Mouse (Mus musculus): ENCODE data around the gene Ahcyl2. TPM values are rescaled to one million over a fixed set of nuclear protein-coding genes. Genes with fewer than 3 reads are reported as not detected.

Gene Ahcyl2
- 21.8 and 25.3 TPM in 2 replicates for polyA plus RNA-seq (2016; fragmentation: Nextera tagmentation; extraction: Ambion mirVana)

- Histone ChIP-seq H3K27ac (peak within 1 kb of the TSS; percentile 93), H3K4me3 (peak within 1 kb of the TSS; percentile 86), H3K27me3 (no peaks in the 10 kb centered on the region), H3K36me3 (no peaks in the 10 kb centered on the region), H3K4me2 (replicated peaks) (peak within 1 kb of the TSS; percentile 57), H3K4me1 (0 out of 2 replicates have a peak, but pooled peaks cover 11% of the 10 kb centered on the region), H3K9me3 (replicated peaks) (no peaks in the 10 kb centered on the region), H3K9ac (peak within 1 kb of the TSS; percentile 84)
- WGBS = under 1% methylated on average over 45 of the region's 61 CpGs
- peak; percentile 99 for ATAC-seq (ENCODE audit: low FRiP score)
These were observed at the start of gene Ahcyl2 for GRCm38 (mm10) chr6:29767813-29768660. Ahcyl2 (plus strand) TSS chr6:29768011.

DNA sequence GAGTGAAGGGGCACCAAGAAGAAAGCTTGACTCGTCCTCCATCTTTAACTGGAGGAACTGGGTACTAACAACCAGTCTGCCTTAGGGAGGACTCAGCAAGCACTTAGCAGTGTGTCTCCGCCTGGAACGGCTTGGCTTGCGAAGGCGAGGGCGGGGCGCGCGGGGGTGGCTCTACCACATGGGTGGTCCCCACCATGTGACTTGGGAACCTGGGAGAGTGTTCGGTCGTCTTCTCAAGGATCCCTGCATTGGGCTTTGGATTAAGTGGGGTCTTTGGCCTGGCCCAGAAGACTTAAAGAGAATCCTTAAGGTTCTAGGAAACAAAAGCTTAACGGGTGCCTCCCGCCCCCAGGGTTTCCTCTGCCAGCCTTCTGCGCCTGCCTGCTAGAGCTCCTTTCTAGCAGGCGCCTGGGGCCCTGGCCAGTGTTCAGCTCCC lies 48.9 kb upstream of the Ahcyl2 start:
- Histone ChIP-seq H3K36me3 (no peaks in the 10 kb centered on the region), H3K4me2 (replicated peaks) (peak overlapping the region; percentile 56), H3K4me1 (peaks cover 21% of the 10 kb centered on the region), H3K27ac (no peak overlapping the region), H3K9me3 (replicated peaks) (no peaks in the 10 kb centered on the region), H3K27me3 (peaks cover 9% of the 10 kb centered on the region; the same call in 1 of the 2 replicates), H3K9ac (peak overlapping the region; percentile 40), H3K4me3 (peak overlapping the region; percentile 29)
- 4% methylated on average over 15 of the region's 15 CpGs for WGBS
- peak; percentile 76 for ATAC-seq (ENCODE audit: low FRiP score)

GRCm38 (mm10) chr6:29721890-29722289 lies 45.9 kb upstream of the Ahcyl2 start:
- no peaks in the 10 kb centered on the region for H3K9me3 ChIP-seq (replicated peaks)
- no peaks in the 10 kb centered on the region for H3K36me3 ChIP-seq
- H3K27me3 ChIP-seq = peaks cover 9% of the 10 kb centered on the region; the same call in 1 of the 2 replicates
- ATAC-seq (ENCODE audit: low FRiP score) = no peak
- no peak overlapping the region for H3K4me2 ChIP-seq (replicated peaks)
- H3K9ac ChIP-seq = no peak overlapping the region
- H3K4me3 ChIP-seq = no peak overlapping the region
- no peak overlapping the region for H3K27ac ChIP-seq
- WGBS = 79% methylated on average over 2 of the region's 2 CpGs
- H3K4me1 ChIP-seq = peaks cover 21% of the 10 kb centered on the region

DNA sequence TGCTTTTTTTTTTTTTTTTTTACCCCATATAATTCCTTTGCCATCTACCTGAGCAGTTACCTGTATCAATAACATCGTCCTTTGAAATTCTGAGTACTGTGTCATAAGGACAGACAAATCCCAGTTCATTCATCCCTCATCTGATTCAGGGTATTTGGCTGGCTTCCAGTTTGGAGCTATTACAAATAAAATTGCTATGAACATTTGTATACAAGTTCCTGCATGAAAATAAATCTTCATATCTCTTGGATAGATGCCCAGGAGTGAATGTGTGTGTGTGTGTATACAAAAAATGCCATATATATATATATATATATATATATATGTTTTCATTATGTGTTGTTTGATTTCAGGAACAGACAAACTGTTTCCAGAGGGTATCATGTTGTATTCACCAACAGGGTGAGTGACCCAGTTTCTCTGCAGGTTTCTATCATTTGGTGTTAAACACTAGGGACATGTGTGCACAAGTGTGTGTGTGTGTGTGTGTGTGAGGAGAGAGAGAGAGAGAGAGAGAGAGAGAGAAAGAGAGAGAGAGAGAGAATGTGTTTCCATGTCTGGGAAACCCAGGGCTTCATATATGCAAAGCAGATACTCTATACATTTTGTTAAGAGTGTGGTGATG lies 41.1 kb upstream of the Ahcyl2 start:
- no peak overlapping the region for H3K4me3 ChIP-seq
- no peak overlapping the region for H3K9ac ChIP-seq
- H3K27me3 ChIP-seq = peaks cover 3% of the 10 kb centered on the region; the same call in 1 of the 2 replicates
- no peak overlapping the region for H3K4me2 ChIP-seq (replicated peaks)
- no peaks in the 10 kb centered on the region for H3K36me3 ChIP-seq
- ATAC-seq (ENCODE audit: low FRiP score) = no peak
- no peaks in the 10 kb centered on the region for H3K4me1 ChIP-seq
- WGBS = 92% methylated on average over 1 of the region's 1 CpGs
- H3K9me3 ChIP-seq (replicated peaks) = no peaks in the 10 kb centered on the region
- no peak overlapping the region for H3K27ac ChIP-seq

DNA sequence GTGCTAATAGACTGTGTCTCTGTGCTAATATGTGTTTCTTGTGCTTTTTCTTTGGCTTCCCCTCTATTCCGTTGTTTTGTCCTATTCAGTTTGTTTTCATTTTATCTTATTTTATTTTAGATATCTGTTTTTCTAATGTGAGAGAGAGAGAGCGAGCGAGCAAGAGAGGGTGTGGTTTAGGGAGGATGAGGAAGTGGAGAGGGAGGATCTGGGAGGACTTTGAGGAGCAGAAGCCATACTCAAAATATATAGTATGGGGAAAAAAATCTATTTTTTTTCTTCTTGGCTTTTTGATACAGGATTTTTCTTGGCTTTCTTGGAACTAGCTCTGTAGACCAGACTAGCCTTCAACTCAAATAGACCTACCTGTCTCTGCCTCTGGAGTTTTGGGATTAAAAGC lies 39.8 kb upstream of the Ahcyl2 start:
- ATAC-seq (ENCODE audit: low FRiP score) = no peak
- Histone ChIP-seq H3K27ac (no peak overlapping the region), H3K36me3 (no peaks in the 10 kb centered on the region), H3K4me1 (no peaks in the 10 kb centered on the region), H3K27me3 (no peaks in the 10 kb centered on the region), H3K9ac (no peak overlapping the region), H3K4me2 (replicated peaks) (no peak overlapping the region), H3K9me3 (replicated peaks) (no peaks in the 10 kb centered on the region), H3K4me3 (no peak overlapping the region)
- WGBS = 89% methylated on average over 3 of the region's 3 CpGs

DNA sequence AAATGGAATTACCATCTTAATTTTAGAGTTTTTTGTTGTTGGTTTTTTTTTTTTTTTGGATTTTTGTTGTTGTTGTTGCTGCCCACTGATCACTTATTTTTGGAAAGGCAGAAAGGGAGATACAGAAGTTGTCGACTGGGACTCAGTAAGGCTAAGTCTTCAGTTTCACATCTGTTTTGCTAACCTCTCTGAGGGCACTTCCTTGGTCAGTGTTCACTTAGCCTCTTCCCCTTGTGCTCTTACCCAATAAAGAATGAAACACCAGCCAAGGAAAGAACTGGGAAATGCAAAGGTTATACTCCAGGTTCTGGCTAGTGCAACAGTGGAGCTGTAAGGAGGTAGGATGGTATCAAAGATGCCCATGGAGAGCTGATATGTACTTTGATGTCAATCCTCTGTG lies 38.3 kb upstream of the Ahcyl2 start:
- no peaks in the 10 kb centered on the region for H3K9me3 ChIP-seq (replicated peaks)
- no peak overlapping the region for H3K9ac ChIP-seq
- no peaks in the 10 kb centered on the region for H3K4me1 ChIP-seq
- H3K4me3 ChIP-seq = no peak overlapping the region
- 86% methylated on average over 1 of the region's 1 CpGs for WGBS
- no peaks in the 10 kb centered on the region for H3K36me3 ChIP-seq
- no peak for ATAC-seq (ENCODE audit: low FRiP score)
- H3K27me3 ChIP-seq = no peaks in the 10 kb centered on the region
- no peak overlapping the region for H3K27ac ChIP-seq
- H3K4me2 ChIP-seq (replicated peaks) = no peak overlapping the region

DNA sequence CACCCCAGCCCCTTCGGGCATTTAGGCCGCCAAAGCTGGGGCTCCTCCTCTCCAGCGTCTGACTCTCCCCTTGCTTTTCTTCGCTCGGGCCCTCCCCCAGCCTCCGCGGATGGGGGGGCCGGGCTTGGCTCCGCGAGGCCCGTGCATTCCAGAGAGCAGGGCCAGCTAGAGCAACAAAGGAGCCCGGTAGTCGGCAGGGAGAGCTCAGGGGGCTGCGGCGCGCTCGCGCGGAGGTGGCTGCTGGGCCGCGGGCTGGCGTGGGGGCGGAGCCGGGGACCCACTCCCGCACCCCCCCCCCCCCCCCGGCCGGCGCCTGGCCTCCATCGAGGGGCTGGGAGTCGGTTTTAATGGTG lies 32.5 kb upstream of the Ahcyl2 start, which contains the start of gene Smo:
Gene Smo (plus strand): TSS at position 168 of the 353 bp plus-strand sequence.
- Histone ChIP-seq H3K9me3 (replicated peaks) (no peaks in the 10 kb centered on the region), H3K36me3 (0 out of 2 replicates have a peak, but pooled peaks cover 3% of the 10 kb centered on the region), H3K9ac (peak within 1 kb of the TSS; percentile 96), H3K4me3 (peak within 1 kb of the TSS; percentile 94), H3K4me1 (peaks cover 16% of the 10 kb centered on the region), H3K4me2 (replicated peaks) (peak within 1 kb of the TSS; percentile 84), H3K27ac (peak within 1 kb of the TSS; percentile 91), H3K27me3 (no peaks in the 10 kb centered on the region)
- peak; percentile 95 for ATAC-seq (ENCODE audit: low FRiP score)
- under 1% methylated on average over 23 of the region's 30 CpGs for WGBS

GRCm38 (mm10) chr6:29735689-29736451 lies 31.9 kb upstream of the Ahcyl2 start:
- peak overlapping the region; percentile 91 for H3K27ac ChIP-seq
- H3K36me3 ChIP-seq = 0 out of 2 replicates have a peak, but pooled peaks cover 3% of the 10 kb centered on the region
- H3K9ac ChIP-seq = peak overlapping the region; percentile 96
- peak; percentile 88 for ATAC-seq (ENCODE audit: low FRiP score)
- H3K4me2 ChIP-seq (replicated peaks) = peak overlapping the region; percentile 84
- no peaks in the 10 kb centered on the region for H3K9me3 ChIP-seq (replicated peaks)
- WGBS = under 1% methylated on average over 75 of the region's 75 CpGs
- H3K4me3 ChIP-seq = peak overlapping the region; percentile 94
- H3K27me3 ChIP-seq = no peaks in the 10 kb centered on the region
- peaks cover 18% of the 10 kb centered on the region for H3K4me1 ChIP-seq

- H3K4me2 ChIP-seq (replicated peaks) = peak overlapping the region; percentile 84
- ATAC-seq (ENCODE audit: low FRiP score) = no peak
- H3K27me3 ChIP-seq = no peaks in the 10 kb centered on the region
- H3K36me3 ChIP-seq = 0 out of 2 replicates have a peak, but pooled peaks cover 3% of the 10 kb centered on the region
- H3K4me3 ChIP-seq = peak overlapping the region; percentile 94
- H3K9ac ChIP-seq = peak overlapping the region; percentile 96
- peaks cover 18% of the 10 kb centered on the region for H3K4me1 ChIP-seq
- WGBS = 20% methylated on average over 13 of the region's 13 CpGs
- H3K9me3 ChIP-seq (replicated peaks) = no peaks in the 10 kb centered on the region
- H3K27ac ChIP-seq = peak overlapping the region; percentile 91
These were observed 31.0 kb upstream of the Ahcyl2 start for GRCm38 (mm10) chr6:29736610-29737458.

DNA sequence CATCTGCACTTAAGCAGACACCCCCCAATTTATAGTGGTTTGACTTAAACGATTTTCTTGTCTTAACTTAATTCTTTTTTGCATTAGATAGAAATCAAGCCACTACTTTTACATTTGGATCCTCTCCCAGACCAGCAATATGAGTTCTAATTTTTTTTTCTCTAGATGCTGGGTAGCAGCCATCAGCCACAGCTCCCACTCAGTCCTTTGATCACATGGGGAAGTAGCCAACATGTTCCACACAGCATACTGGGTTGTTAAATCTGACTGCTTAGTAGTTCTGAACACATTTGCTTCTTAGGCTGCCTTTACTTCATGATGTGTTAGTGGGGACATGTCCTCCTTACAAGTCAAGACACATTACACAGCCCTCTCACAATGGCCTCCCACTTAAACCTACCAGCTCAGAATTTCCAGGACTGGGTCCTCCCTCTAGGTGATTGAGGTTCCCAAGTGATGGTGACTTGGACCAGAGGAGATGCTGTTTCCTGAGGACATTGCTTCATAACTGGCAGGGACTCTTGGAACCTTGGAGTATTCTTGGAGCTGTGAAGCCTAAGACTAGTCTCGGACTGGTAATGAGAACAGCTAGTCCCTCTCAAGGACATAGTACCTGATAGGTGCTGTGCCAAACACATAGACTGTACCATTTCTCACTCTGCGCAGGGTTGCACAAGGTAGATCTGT lies 16.2 kb upstream of the Ahcyl2 start:
- 87% methylated on average over 3 of the region's 3 CpGs for WGBS
- Histone ChIP-seq H3K4me2 (replicated peaks) (no peak overlapping the region), H3K9ac (no peak overlapping the region), H3K27ac (no peak overlapping the region), H3K36me3 (peaks cover 22% of the 10 kb centered on the region), H3K27me3 (no peaks in the 10 kb centered on the region), H3K4me1 (no peaks in the 10 kb centered on the region), H3K4me3 (no peak overlapping the region), H3K9me3 (replicated peaks) (peaks cover 8% of the 10 kb centered on the region; the same call in 1 of the 2 replicates)
- no peak for ATAC-seq (ENCODE audit: low FRiP score)

GRCm38 (mm10) chr6:29753336-29753735 lies 14.5 kb upstream of the Ahcyl2 start:
- H3K4me3 ChIP-seq = no peak overlapping the region
- H3K4me1 ChIP-seq = no peaks in the 10 kb centered on the region
- 0 out of 2 replicates have a peak, but pooled peaks cover under 1% of the 10 kb centered on the region for H3K9me3 ChIP-seq (replicated peaks)
- no peak overlapping the region for H3K27ac ChIP-seq
- no peak overlapping the region for H3K9ac ChIP-seq
- WGBS = 89% methylated on average over 11 of the region's 11 CpGs
- ATAC-seq (ENCODE audit: low FRiP score) = no peak
- no peak overlapping the region for H3K4me2 ChIP-seq (replicated peaks)
- H3K27me3 ChIP-seq = no peaks in the 10 kb centered on the region
- H3K36me3 ChIP-seq = peaks cover 39% of the 10 kb centered on the region
